Mouse (Mus musculus) forebrain, postnatal 0 days (tissue): ENCODE results near the gene Pfdn6. TPM values are rescaled to one million over a fixed set of nuclear protein-coding genes. Genes with fewer than 3 reads are reported as not detected.

ENCODE experiments used
- ATAC-seq: fragments of 200-750 bp; cut with Nextera tagmentation; 2 replicates; pipeline ENCODE4 v1.8.0; 2017; ENCODE audit warnings: mild to moderate bottlenecking, moderate library complexity
- DNase-seq: peaks from one replicate; pipeline ENCODE4 v3.0.0-alpha.2; 2015
- H3K27ac ChIP-seq: fragments of 300-500 bp; sonication (generic); 2 replicates; pipeline ENCODE4 v1.5.1; 2014; ENCODE audit warnings: low read depth, mild to moderate bottlenecking, antibody characterized with exemption, low read length, moderate library complexity, mixed read lengths
- H3K27me3 ChIP-seq: fragments of 300-500 bp; sonication (generic); 2 replicates; pipeline ENCODE4 v1.6.1; 2014; ENCODE audit warnings: mild to moderate bottlenecking, low read length, mixed read lengths; ENCODE audit not compliant: insufficient read depth
- H3K36me3 ChIP-seq: fragments of 300-500 bp; sonication (generic); 2 replicates; pipeline ENCODE4 v1.6.1; 2014; ENCODE audit warnings: mild to moderate bottlenecking, moderate library complexity; ENCODE audit not compliant: insufficient read depth
- H3K4me1 ChIP-seq: fragments of 300-500 bp; sonication (generic); 2 replicates; pipeline ENCODE4 v1.6.1; 2014; ENCODE audit warnings: antibody characterized with exemption; ENCODE audit not compliant: insufficient read depth
- H3K4me2 ChIP-seq: fragments of 300-500 bp; sonication (generic); 2 replicates; pipeline ENCODE4 v1.6.1; 2014; ENCODE audit warnings: low read depth, mild to moderate bottlenecking, moderate library complexity
- H3K4me3 ChIP-seq: fragments of 300-500 bp; sonication (generic); 2 replicates; pipeline ENCODE4 v1.5.1; 2014; ENCODE audit warnings: low read depth, low read length, mixed read lengths
- H3K9ac ChIP-seq: fragments of 300-500 bp; sonication (generic); 2 replicates; pipeline ENCODE4 v1.6.1; 2014; ENCODE audit warnings: mild to moderate bottlenecking
- H3K9me3 ChIP-seq: fragments of 300-500 bp; sonication (generic); 2 replicates; pipeline ENCODE4 v1.6.1; 2016; ENCODE audit warnings: low read length
- CTCF ChIP-seq: sonication (generic); IDR thresholded peaks from 2 replicates; pipeline ENCODE4 v1.5.1; 2016; ENCODE audit warnings: antibody characterized with exemption, control low read depth, low read depth
- WGBS: fragments of 180-500 bp; shearing (Covaris S2); extraction: QIAGEN DNeasy Blood & Tissue Kit; methylation state at CpG from one replicate; pipeline ENCODE4 v1.1.7; 2014; 5-methylcytosine and 5-hydroxymethylcytosine counted together
- polyA plus RNA-seq: library from polyadenylated mRNA; unstranded; fragments of >200 nt; fragmentation: Nextera tagmentation; extraction: Ambion mirVana; gene quantifications from 2 replicates; pipeline ENCODE4 v1.2.1, GENCODE M21; 2015
- total RNA-seq: library from RNA; depleted of rRNA; stranded (reverse); fragments of >200 nt; gene quantifications from 2 replicates; pipeline ENCODE4 v1.2.3, GENCODE M21; 2014

Gene Pfdn6
- total and polyA plus RNA-seq, 2 experiments from 2014 or later = 57.0 to 173 TPM

DNA sequence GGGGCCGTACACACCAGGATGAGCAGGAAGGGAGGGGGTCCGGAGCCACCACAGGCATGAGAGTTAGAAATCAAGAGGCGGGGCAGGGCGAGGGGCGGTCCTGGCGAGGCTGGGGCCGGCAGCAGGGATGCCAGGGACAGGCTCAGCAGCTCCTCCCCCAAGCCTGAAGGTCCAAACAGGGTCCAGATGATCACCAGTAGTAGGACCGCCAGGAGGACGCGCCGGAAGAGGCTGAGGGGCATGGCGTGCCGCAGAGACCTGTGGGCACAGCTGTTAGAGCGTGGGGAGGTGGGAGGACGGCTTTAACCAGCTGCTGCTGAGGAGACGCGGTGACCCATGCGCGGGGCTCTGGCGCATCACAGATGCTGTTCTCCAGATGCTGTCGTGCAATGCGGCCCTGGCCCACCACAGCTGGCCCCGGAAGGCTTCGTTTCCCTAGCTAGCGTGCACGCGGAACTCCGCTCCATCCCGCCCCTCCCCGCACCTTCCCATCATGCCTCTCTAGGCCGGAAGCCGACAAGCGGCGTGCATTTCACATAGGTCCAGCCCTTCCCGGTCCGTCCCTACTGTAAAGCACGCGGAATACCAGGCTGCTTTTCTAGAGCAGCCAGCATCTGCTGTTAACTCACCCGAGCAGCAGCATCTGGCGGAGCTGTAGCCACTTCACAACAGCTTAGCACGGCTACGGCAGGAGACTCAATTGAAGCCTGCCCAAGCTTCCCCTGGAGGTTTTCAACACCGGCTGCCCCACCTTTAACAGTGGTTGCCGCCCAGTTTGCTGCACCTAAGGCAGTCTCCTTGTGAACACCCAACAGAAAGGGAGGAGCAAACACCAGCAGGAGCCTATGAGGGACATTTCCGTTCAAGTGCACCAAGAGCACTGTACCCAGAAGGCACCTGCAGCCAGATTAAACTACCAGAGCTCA, 11.1 kb upstream of the Pfdn6 start, which contains the start of gene B3galt4:
TSS of gene B3galt4 (minus strand) at position 468 of the 926 bp plus-strand sequence.
- peak within 1 kb of the TSS; percentile 97 for H3K4me2 ChIP-seq
- H3K9ac ChIP-seq = peak within 1 kb of the TSS; percentile 76
- no peaks in the 10 kb centered on the region for H3K9me3 ChIP-seq
- peaks cover 17% of the 10 kb centered on the region for H3K4me1 ChIP-seq
- H3K4me3 ChIP-seq = peak within 1 kb of the TSS; percentile 49
- no peaks in the 10 kb centered on the region for H3K27me3 ChIP-seq
- H3K36me3 ChIP-seq = peaks cover 38% of the 10 kb centered on the region
- WGBS = 4% methylated on average over 45 of the region's 45 CpGs
- peak; percentile 89 for DNase-seq
- H3K27ac ChIP-seq = peak within 1 kb of the TSS; percentile 91
- peak; percentile 37 for TF ChIP-seq CTCF
- ATAC-seq = peak; percentile 84

DNA sequence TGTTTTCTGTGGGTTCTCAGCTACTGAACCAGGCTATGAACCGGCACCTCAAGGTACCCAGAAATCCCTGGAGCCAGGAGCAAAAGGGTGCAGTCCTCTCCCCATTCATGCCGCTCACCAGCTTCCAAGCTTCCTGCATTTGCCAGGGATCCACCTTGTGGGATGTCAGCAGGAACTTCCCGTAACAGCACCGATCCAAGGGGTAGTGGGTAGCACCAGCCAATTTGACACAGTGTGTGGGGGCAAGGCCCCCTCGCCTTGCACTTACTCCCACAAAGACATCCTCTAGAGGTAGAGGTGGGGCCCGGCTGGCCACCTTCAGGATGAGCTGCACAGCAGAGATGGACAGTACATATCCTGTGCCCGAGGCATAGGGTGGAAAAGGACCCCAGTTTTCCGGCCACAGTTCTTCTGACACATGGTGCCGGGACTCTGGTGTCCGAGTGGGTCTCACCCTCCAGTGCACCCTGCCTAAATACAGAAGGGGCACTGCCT, 10.0 kb upstream of the Pfdn6 start:
- DNase-seq (no peak), ATAC-seq (no peak)
- peaks cover 45% of the 10 kb centered on the region for H3K36me3 ChIP-seq

DNA sequence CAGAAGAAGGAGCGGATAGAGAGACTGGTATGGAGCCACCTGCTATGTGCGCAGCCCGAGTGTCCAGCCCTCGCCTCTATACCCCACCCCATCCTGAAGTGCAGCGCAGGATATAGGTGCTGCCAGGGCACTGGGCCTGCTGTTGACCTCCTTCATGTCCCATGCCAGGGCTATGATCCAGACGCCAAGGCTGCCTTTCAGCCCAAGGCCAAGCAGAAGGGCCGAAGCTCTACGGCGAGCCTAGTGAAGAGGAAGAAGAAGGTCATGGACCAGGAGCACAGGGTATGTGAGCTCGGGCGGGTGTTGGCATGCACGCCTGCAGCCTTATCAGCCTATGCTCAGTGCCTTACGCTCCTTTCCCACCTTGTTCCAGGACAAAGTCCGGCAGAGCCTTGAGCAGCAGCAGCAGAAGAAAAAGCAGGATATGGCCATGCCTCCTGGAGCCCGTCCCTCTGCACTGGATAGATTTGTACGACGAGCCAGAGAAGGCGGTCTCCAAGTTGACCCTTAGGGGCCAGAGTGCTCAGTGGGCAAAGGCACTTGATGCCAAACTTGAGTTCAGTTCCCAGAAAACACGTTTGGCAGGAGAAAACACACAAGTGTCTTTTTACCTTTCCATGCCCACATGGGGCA, 8.9 kb upstream of the Pfdn6 start:
- no peak for DNase-seq
- Histone ChIP-seq H3K4me1 (peaks cover 9% of the 10 kb centered on the region; the same call in 1 of the 2 replicates), H3K4me2 (no peak overlapping the region)

More for the DNA sequence above, 10.0 kb upstream of the Pfdn6 start:
- Histone ChIP-seq H3K4me2 (peak overlapping the region; percentile 97), H3K4me1 (peaks cover 17% of the 10 kb centered on the region), H3K27ac (peak overlapping the region; percentile 91), H3K9ac (peak overlapping the region; percentile 76), H3K9me3 (no peaks in the 10 kb centered on the region), H3K27me3 (no peaks in the 10 kb centered on the region), H3K4me3 (peak overlapping the region; percentile 49)
- no peak for TF ChIP-seq CTCF
- 79% methylated on average over 10 of the region's 10 CpGs for WGBS

DNA sequence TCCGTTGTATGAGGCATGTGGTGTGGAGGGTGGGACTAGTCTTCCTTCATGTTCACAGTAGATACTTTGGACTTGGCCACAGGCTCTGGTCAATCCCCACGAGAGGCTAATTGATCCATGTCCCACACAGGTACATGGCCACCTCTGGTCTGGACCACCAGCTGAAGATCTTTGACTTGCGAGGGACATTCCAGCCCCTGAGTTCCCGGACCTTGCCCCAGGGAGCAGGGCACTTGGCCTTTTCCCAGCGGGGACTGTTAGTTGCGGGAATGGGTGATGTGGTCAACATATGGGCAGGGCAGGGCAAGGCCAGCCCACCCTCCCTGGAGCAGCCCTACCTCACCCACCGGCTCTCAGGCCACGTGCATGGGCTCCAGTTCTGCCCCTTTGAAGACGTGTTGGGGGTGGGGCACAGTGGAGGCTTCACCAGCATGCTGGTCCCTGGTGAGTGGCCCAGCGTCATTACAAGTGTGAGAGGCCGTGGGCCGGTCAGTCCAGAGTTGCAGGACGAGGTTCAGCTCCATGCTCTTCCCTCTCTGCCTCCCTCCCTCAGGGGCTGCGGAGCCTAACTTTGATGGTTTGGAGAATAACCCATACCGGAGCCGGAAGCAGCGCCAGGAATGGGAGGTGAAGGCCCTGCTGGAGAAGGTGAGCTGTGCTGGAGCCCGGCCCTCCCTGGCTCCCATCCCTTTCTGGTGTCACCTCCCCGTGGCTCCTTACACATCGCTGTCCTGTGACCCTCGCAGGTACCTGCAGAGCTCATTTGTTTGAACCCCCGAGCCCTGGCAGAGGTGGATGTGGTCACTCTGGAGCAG, 8.2 kb upstream of the Pfdn6 start:
- H3K27ac ChIP-seq = no peak overlapping the region
- no peak overlapping the region for H3K4me2 ChIP-seq
- DNase-seq (no peak), ATAC-seq (no peak)
- peaks cover 54% of the 10 kb centered on the region for H3K36me3 ChIP-seq
- TF ChIP-seq CTCF = no peak
- no peak overlapping the region for H3K4me3 ChIP-seq
- H3K4me1 ChIP-seq = peaks cover 9% of the 10 kb centered on the region; the same call in 1 of the 2 replicates
- no peak overlapping the region for H3K9ac ChIP-seq
- no peaks in the 10 kb centered on the region for H3K9me3 ChIP-seq
- WGBS = 91% methylated on average over 22 of the region's 22 CpGs
- no peaks in the 10 kb centered on the region for H3K27me3 ChIP-seq

More for the DNA sequence above, 8.9 kb upstream of the Pfdn6 start:
- no peak overlapping the region for H3K9ac ChIP-seq
- WGBS = 87% methylated on average over 19 of the region's 19 CpGs
- H3K36me3 ChIP-seq = peaks cover 53% of the 10 kb centered on the region
- H3K27me3 ChIP-seq = no peaks in the 10 kb centered on the region
- ATAC-seq = no peak
- TF ChIP-seq CTCF = no peak
- H3K27ac ChIP-seq = no peak overlapping the region
- H3K4me3 ChIP-seq = no peak overlapping the region
- no peaks in the 10 kb centered on the region for H3K9me3 ChIP-seq

DNA sequence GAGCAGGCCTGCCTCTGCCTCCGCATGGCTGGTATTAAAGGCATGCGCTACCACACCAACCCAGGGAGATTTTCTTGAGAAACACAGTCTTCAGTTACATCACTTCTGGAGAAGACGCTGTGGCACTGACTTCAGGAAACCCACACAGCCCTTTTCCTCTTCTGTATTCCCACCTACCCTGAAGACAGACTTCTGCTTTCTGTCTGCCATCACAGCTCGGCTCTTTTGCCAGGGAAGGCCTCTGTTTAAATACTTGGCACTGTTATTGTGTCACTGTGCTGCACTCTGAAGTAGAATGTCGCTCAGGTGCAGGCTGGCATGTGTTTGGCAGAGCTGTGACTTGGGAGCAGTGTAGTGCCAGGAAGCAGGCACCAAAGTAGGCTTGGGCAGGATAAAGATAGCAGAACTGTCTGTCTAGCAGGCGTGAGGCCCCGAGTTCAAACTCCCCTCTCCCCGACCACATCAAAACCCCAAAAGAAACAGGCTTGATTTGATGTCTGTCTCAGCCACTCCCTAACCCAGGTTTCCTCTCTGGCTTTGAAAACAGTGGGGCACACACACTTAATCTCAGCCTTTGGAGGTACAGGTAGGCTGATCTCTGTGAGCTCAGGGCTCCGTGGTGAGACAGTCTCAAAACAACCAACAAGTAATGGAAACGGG, 7.4 kb upstream of the Pfdn6 start:
- Histone ChIP-seq H3K9ac (no peak overlapping the region), H3K4me3 (no peak overlapping the region), H3K9me3 (no peaks in the 10 kb centered on the region), H3K4me2 (no peak overlapping the region), H3K27me3 (no peaks in the 10 kb centered on the region), H3K36me3 (peaks cover 53% of the 10 kb centered on the region), H3K4me1 (peaks cover 9% of the 10 kb centered on the region; the same call in 1 of the 2 replicates), H3K27ac (no peak overlapping the region)
- TF ChIP-seq CTCF = no peak
- WGBS = 90% methylated on average over 10 of the region's 10 CpGs
- DNase-seq (no peak), ATAC-seq (no peak)

DNA sequence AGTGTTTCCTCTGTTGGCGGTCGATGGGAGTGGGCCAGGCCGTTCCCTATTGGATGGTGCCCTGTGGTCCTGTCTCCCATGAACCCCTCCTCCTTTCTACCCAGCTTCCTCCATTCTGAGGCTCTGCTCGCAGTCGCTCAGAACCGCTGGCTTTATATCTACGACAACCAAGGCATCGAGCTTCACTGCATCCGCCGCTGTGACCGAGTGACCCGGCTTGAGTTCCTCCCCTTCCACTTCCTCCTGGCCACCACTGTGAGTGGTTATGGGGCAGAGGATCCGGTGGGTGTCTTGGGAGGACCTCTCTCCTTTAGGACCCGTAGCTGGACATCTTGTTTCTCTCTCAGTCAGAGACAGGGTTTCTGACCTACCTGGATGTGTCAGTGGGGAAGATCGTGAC, 3.3 kb upstream of the Pfdn6 start:
- H3K36me3 ChIP-seq = peaks cover 42% of the 10 kb centered on the region

More for the DNA sequence above, 3.3 kb upstream of the Pfdn6 start:
- no peak for TF ChIP-seq CTCF
- Histone ChIP-seq H3K4me3 (no peak overlapping the region), H3K9ac (no peak overlapping the region), H3K4me2 (no peak overlapping the region), H3K9me3 (no peaks in the 10 kb centered on the region), H3K27me3 (no peaks in the 10 kb centered on the region), H3K27ac (no peak overlapping the region), H3K4me1 (peaks cover 12% of the 10 kb centered on the region)
- WGBS = 96% methylated on average over 15 of the region's 15 CpGs
- ATAC-seq (no peak), DNase-seq (no peak)
